Mouse (Mus musculus) midbrain, embryonic 11.5 days (tissue): ENCODE results near the gene Mdh2. TPM values are rescaled to one million over a fixed set of nuclear protein-coding genes. Genes with fewer than 3 reads are reported as not detected.

Experiments used
- ATAC-seq: fragments of 200-750 bp; cut with Nextera tagmentation; 2 replicates; pipeline ENCODE4 v1.8.0; 2017; ENCODE audit warnings: moderate TSS enrichment, moderate library complexity; ENCODE audit not compliant: low FRiP score
- DNase-seq: peaks from one replicate; pipeline ENCODE4 v3.0.0; 2015; ENCODE audit warnings: low spot score; ENCODE audit errors: missing footprints
- H3K27ac ChIP-seq: fragments of 300-500 bp; sonication (generic); 2 replicates; pipeline ENCODE4 v1.5.1; 2014; ENCODE audit warnings: low read depth, low read length
- H3K27me3 ChIP-seq: fragments of 300-500 bp; sonication (generic); 2 replicates; pipeline ENCODE4 v1.6.1; 2014; ENCODE audit warnings: mild to moderate bottlenecking, low read length, moderate library complexity, mixed read lengths; ENCODE audit not compliant: control insufficient read depth, insufficient read depth
- H3K36me3 ChIP-seq: fragments of 300-500 bp; sonication (generic); 2 replicates; pipeline ENCODE4 v1.6.1; 2014; ENCODE audit warnings: mild to moderate bottlenecking, low read length, moderate library complexity, mixed read lengths; ENCODE audit not compliant: control insufficient read depth, insufficient read depth
- H3K4me1 ChIP-seq: fragments of 300-500 bp; sonication (generic); 2 replicates; pipeline ENCODE4 v1.6.1; 2014; ENCODE audit warnings: low read length; ENCODE audit not compliant: control insufficient read depth, insufficient read depth
- H3K4me2 ChIP-seq: fragments of 300-500 bp; sonication (generic); 2 replicates; pipeline ENCODE4 v1.6.1; 2014; ENCODE audit warnings: mild to moderate bottlenecking, moderate library complexity
- H3K4me3 ChIP-seq: fragments of 300-500 bp; sonication (generic); 2 replicates; pipeline ENCODE4 v1.5.1; 2014; ENCODE audit warnings: low read depth, low read length
- H3K9ac ChIP-seq: fragments of 300-500 bp; sonication (generic); 2 replicates; pipeline ENCODE4 v1.6.1; 2014; ENCODE audit warnings: low read length
- H3K9me3 ChIP-seq: fragments of 300-500 bp; sonication (generic); 2 replicates; pipeline ENCODE4 v1.6.1; 2016; ENCODE audit warnings: low read length; ENCODE audit not compliant: control insufficient read depth
- WGBS: fragments of 180-500 bp; shearing (Covaris S2); extraction: QIAGEN DNeasy Blood & Tissue Kit; methylation state at CpG from one replicate; pipeline ENCODE4 v1.1.7; 2014; 5-methylcytosine and 5-hydroxymethylcytosine counted together
- microRNA-seq: library from miRNA; unstranded; fragments of <30 nt; microRNA quantifications from one replicate; pipeline ENCODE4, GENCODE M21; 2017
- polyA plus RNA-seq: library from polyadenylated mRNA; unstranded; fragments of >200 nt; fragmentation: Nextera tagmentation; extraction: Ambion mirVana; gene quantifications from 2 replicates; pipeline ENCODE4 v1.2.1, GENCODE M21; 2014

The Mdh2 gene
- polyA plus RNA-seq, 1 experiment from 2014 or later = 562 TPM

GRCm38 (mm10) chr5:135835981-135836380 is 57.7 kb downstream of the Mdh2 start:
- H3K9me3 ChIP-seq = no peaks in the 10 kb centered on the region
- peaks cover 9% of the 10 kb centered on the region; the same call in 1 of the 2 replicates for H3K4me1 ChIP-seq
- H3K9ac ChIP-seq = no peak overlapping the region
- H3K4me3 ChIP-seq = no peak overlapping the region
- WGBS = 24% methylated on average over 12 of the region's 12 CpGs
- DNase-seq = no peak
- H3K27ac ChIP-seq = no peak overlapping the region
- H3K36me3 ChIP-seq = no peaks in the 10 kb centered on the region
- H3K4me2 ChIP-seq = peak overlapping the region; percentile 87; the same call in 1 of the 2 replicates
- H3K27me3 ChIP-seq = peaks cover 7% of the 10 kb centered on the region; the same call in 1 of the 2 replicates
- ATAC-seq = peak; percentile 5; the same call in 1 of the 2 replicates

Small RNAs within 50 kb of the gene (microRNA-seq; reads per million reads assigned to microRNA genes)
- gene Gm23268 (not detected), gene Mir7034 (not detected)

Other genes with a start within 250 kb of the Mdh2 start
- gene Hip1, start 233.4 kb upstream of the Mdh2 start, polyA plus RNA-seq = 44.4 and 49.4 TPM in 2 replicates
- not detected in 2 replicates for gene Ccl26, start 214.9 kb upstream of the Mdh2 start, polyA plus RNA-seq
- 3.3 and 3.5 TPM in 2 replicates for gene Ccl24, start 205.4 kb upstream of the Mdh2 start, polyA plus RNA-seq
- 55.5 and 58.5 TPM in 2 replicates for gene Rhbdd2, start 145.9 kb upstream of the Mdh2 start, polyA plus RNA-seq
- 79.9 and 95.4 TPM in 2 replicates for gene Por, start 108.4 kb upstream of the Mdh2 start, polyA plus RNA-seq
- gene Tmem120a, start 34.0 kb upstream of the Mdh2 start, polyA plus RNA-seq = 57.5 and 59.9 TPM in 2 replicates
- not detected in 2 replicates for gene Styxl1, start 95 bp upstream of the Mdh2 start, polyA plus RNA-seq
- 19.0 and 20.7 TPM in 2 replicates for gene Srrm3, start 28.4 kb downstream of the Mdh2 start, polyA plus RNA-seq
- 8.7 and 9.9 TPM in 2 replicates for gene Hspb1, start 109.4 kb downstream of the Mdh2 start, polyA plus RNA-seq
- 182 and 188 TPM in 2 replicates for gene Ywhag, start 156.1 kb downstream of the Mdh2 start, polyA plus RNA-seq
- 0.68 and 0.86 TPM in 2 replicates for gene Ssc4d, start 196.1 kb downstream of the Mdh2 start, polyA plus RNA-seq
- not detected in 2 replicates for gene Zp3, start 201.6 kb downstream of the Mdh2 start, polyA plus RNA-seq
- 23.2 and 29.6 TPM in 2 replicates for gene Dtx2, start 216.3 kb downstream of the Mdh2 start, polyA plus RNA-seq